Mouse (Mus musculus): ENCODE data around the gene Tbc1d2.
"Not testable (repeated sequence)": the region's sequence is repeated elsewhere in the genome, so short reads cannot be mapped to it uniquely, and the experiment has no call there.

The Tbc1d2 gene

GRCm38 (mm10) chr4:46642924-46643675 is 6.9 kb downstream of the Tbc1d2 start:
- no peak for DNase-seq (ENCODE audit: low read depth, low spot score)

GRCm38 (mm10) chr4:46641283-46641682 is 8.7 kb downstream of the Tbc1d2 start:
- no peak for DNase-seq (ENCODE audit: low read depth, low spot score)

GRCm38 (mm10) chr4:46639866-46640265 is 10.1 kb downstream of the Tbc1d2 start:
- DNase-seq (ENCODE audit: low read depth, low spot score) = no peak

GRCm38 (mm10) chr4:46637250-46637649 is 12.8 kb downstream of the Tbc1d2 start:
- DNase-seq (ENCODE audit: low read depth, low spot score) = not testable (repeated sequence)

- no peak for DNase-seq (ENCODE audit: low read depth, low spot score)
Observed at GRCm38 (mm10) chr4:46635702-46636430, 14.1 kb downstream of the Tbc1d2 start.

GRCm38 (mm10) chr4:46634881-46635280 is 15.1 kb downstream of the Tbc1d2 start:
- DNase-seq (ENCODE audit: low read depth, low spot score) = no peak

GRCm38 (mm10) chr4:46633565-46633964 is 16.4 kb downstream of the Tbc1d2 start:
- DNase-seq (ENCODE audit: low read depth, low spot score) = not testable (repeated sequence)

- DNase-seq (ENCODE audit: low read depth, low spot score) = no peak
Observed at GRCm38 (mm10) chr4:46632465-46632864, 17.5 kb downstream of the Tbc1d2 start.

- DNase-seq (ENCODE audit: low read depth, low spot score) = no peak
Observed at GRCm38 (mm10) chr4:46630390-46630789, 19.6 kb downstream of the Tbc1d2 start.

- no peak for DNase-seq (ENCODE audit: low read depth, low spot score)
Observed at GRCm38 (mm10) chr4:46628873-46629272, 21.1 kb downstream of the Tbc1d2 start.

- DNase-seq (ENCODE audit: low read depth, low spot score) = no peak
Observed at GRCm38 (mm10) chr4:46628081-46628480, 21.9 kb downstream of the Tbc1d2 start.

GRCm38 (mm10) chr4:46625101-46625500 is 24.9 kb downstream of the Tbc1d2 start:
- no peak for DNase-seq (ENCODE audit: low read depth, low spot score)

GRCm38 (mm10) chr4:46623007-46623406 is 27.0 kb downstream of the Tbc1d2 start:
- DNase-seq (ENCODE audit: low read depth, low spot score) = no peak

- no peak for DNase-seq (ENCODE audit: low read depth, low spot score)
Observed at GRCm38 (mm10) chr4:46620946-46621345, 29.1 kb downstream of the Tbc1d2 start.

GRCm38 (mm10) chr4:46620330-46620729 is 29.7 kb downstream of the Tbc1d2 start:
- DNase-seq (ENCODE audit: low read depth, low spot score) = peak; percentile 15

- peak; percentile 42 for DNase-seq (ENCODE audit: low read depth, low spot score)
Observed at GRCm38 (mm10) chr4:46618196-46618817, 31.7 kb downstream of the Tbc1d2 start.

- peak; percentile 34 for DNase-seq (ENCODE audit: low read depth, low spot score)
Observed at GRCm38 (mm10) chr4:46617408-46617807, 32.6 kb downstream of the Tbc1d2 start.

GRCm38 (mm10) chr4:46614641-46615040 is 35.4 kb downstream of the Tbc1d2 start:
- DNase-seq (ENCODE audit: low read depth, low spot score) = no peak

GRCm38 (mm10) chr4:46613618-46614017 is 36.4 kb downstream of the Tbc1d2 start:
- no peak for DNase-seq (ENCODE audit: low read depth, low spot score)

GRCm38 (mm10) chr4:46611181-46611580 is 38.8 kb downstream of the Tbc1d2 start:
- DNase-seq (ENCODE audit: low read depth, low spot score) = peak; percentile 73

- no peak for DNase-seq (ENCODE audit: low read depth, low spot score)
Observed at GRCm38 (mm10) chr4:46607601-46608000, 42.4 kb downstream of the Tbc1d2 start.

- DNase-seq (ENCODE audit: low read depth, low spot score) = no peak
Observed at GRCm38 (mm10) chr4:46605451-46605850, 44.6 kb downstream of the Tbc1d2 start.

All from A20 (cell line).